Mouse (Mus musculus) midbrain, embryonic 14.5 days (tissue): ENCODE data around the gene Disc1. TPM values are rescaled to one million over a fixed set of nuclear protein-coding genes. Genes with fewer than 3 reads are reported as not detected.

Experiments
- ATAC-seq: fragments of 200-750 bp; cut with Nextera tagmentation; 2 replicates; pipeline ENCODE4 v1.8.0; 2017; ENCODE audit warnings: moderate number of reproducible peaks, moderate library complexity; ENCODE audit not compliant: low FRiP score, low TSS enrichment
- DNase-seq: peaks from one replicate; pipeline ENCODE4 v3.0.0-alpha.2; 2015
- H3K27ac ChIP-seq: fragments of 300-500 bp; sonication (generic); replicated peaks from 2 replicates; pipeline ENCODE4 v1.5.1; 2014; ENCODE audit warnings: mild to moderate bottlenecking, low read depth, low read length, moderate library complexity
- H3K27me3 ChIP-seq: fragments of 300-500 bp; sonication (generic); 2 replicates; pipeline ENCODE4 v1.6.1; 2014; ENCODE audit warnings: low read length, control low read depth, mixed read lengths; ENCODE audit not compliant: control insufficient read depth, insufficient read depth
- H3K36me3 ChIP-seq: fragments of 300-500 bp; sonication (generic); 2 replicates; pipeline ENCODE4 v1.6.1; 2014; ENCODE audit warnings: low read length, control low read depth; ENCODE audit not compliant: control insufficient read depth, insufficient read depth
- H3K4me1 ChIP-seq: fragments of 300-500 bp; sonication (generic); 2 replicates; pipeline ENCODE4 v1.6.1; 2014; ENCODE audit warnings: mild to moderate bottlenecking, antibody characterized with exemption, low read length, control low read depth; ENCODE audit not compliant: control insufficient read depth, insufficient read depth
- H3K4me2 ChIP-seq: fragments of 300-500 bp; sonication (generic); 2 replicates; pipeline ENCODE4 v1.6.1; 2014; ENCODE audit warnings: mild to moderate bottlenecking, low read length, moderate library complexity
- H3K4me3 ChIP-seq: fragments of 300-500 bp; sonication (generic); replicated peaks from 2 replicates; pipeline ENCODE4 v1.5.1; 2014; ENCODE audit warnings: low read depth, low read length
- H3K9ac ChIP-seq: fragments of 300-500 bp; sonication (generic); replicated peaks from 2 replicates; pipeline ENCODE4 v1.6.1; 2014; ENCODE audit warnings: mild to moderate bottlenecking, low read length, moderate library complexity
- H3K9me3 ChIP-seq: fragments of 300-500 bp; sonication (generic); 2 replicates; pipeline ENCODE4 v1.6.1; 2016; ENCODE audit warnings: low read length, control low read depth, mixed read lengths; ENCODE audit not compliant: control insufficient read depth
- WGBS: fragments of 180-500 bp; shearing (Covaris S2); extraction: QIAGEN DNeasy Blood & Tissue Kit; methylation state at CpG from one replicate; pipeline ENCODE4 v1.1.7; 2014; 5-methylcytosine and 5-hydroxymethylcytosine counted together
- polyA plus RNA-seq: library from polyadenylated mRNA; unstranded; fragments of >200 nt; fragmentation: Nextera tagmentation; extraction: Ambion mirVana; gene quantifications from 2 replicates; pipeline ENCODE4 v1.2.1, GENCODE M21; 2014

The Disc1 gene
- polyA plus RNA-seq, 1 experiment from 2014 or later, result 0.78 TPM

- Histone ChIP-seq H3K9ac (peak overlapping the region; percentile 62), H3K4me2 (peak overlapping the region; percentile 68), H3K9me3 (no peaks in the 10 kb centered on the region), H3K4me3 (peak overlapping the region; percentile 37), H3K27me3 (no peaks in the 10 kb centered on the region), H3K27ac (peak overlapping the region; percentile 99), H3K36me3 (no peaks in the 10 kb centered on the region), H3K4me1 (peaks cover 23% of the 10 kb centered on the region)
- DNase-seq (peak; percentile 98), ATAC-seq (peak; percentile 77)
- WGBS, result under 1% methylated on average over 23 of the region's 23 CpGs
These were observed 200.4 kb downstream of the Disc1 start for GRCm38 (mm10) chr8:125254188-125255005.

GRCm38 (mm10) chr8:125255006-125255685, 201.2 kb downstream of the Disc1 start:
- ATAC-seq (peak; percentile 79), DNase-seq (peak; percentile 90)
- Histone ChIP-seq H3K36me3 (no peaks in the 10 kb centered on the region), H3K9me3 (no peaks in the 10 kb centered on the region), H3K4me2 (peak overlapping the region; percentile 68), H3K27me3 (no peaks in the 10 kb centered on the region), H3K4me3 (peak overlapping the region; percentile 37), H3K4me1 (peaks cover 23% of the 10 kb centered on the region), H3K27ac (peak overlapping the region; percentile 99), H3K9ac (peak overlapping the region; percentile 62; the same call in 1 of the 2 replicates)
- 12% methylated on average over 11 of the region's 11 CpGs for WGBS

DNA sequence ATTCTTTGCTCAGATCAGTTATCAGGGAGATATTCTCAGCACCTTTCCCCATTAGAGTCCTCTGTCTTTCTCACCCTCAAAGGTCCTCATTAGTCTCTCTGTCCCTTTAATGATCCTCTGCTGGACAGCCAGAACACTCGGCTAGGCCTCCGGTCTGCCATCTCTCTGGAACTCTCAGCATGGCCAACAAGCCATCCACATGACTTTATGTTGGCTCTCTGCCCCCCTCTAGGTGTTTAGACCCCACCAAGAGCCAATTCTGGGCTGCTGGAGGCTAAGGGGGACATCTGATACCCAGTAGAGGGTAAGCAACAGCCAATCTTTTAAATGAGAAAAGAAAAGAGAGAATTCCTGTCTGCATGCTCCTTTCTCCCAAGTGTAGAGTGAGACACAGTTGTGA, 203.7 kb downstream of the Disc1 start:
- no peak overlapping the region for H3K27ac ChIP-seq
- H3K4me3 ChIP-seq, result no peak overlapping the region
- no peaks in the 10 kb centered on the region for H3K9me3 ChIP-seq
- no peak overlapping the region for H3K9ac ChIP-seq
- peaks cover 23% of the 10 kb centered on the region for H3K4me1 ChIP-seq
- 58% methylated on average over 2 of the region's 2 CpGs for WGBS
- H3K4me2 ChIP-seq, result no peak overlapping the region
- no peak for ATAC-seq
- no peaks in the 10 kb centered on the region; the same call in 1 of the 2 replicates for H3K27me3 ChIP-seq
- no peak for DNase-seq
- no peaks in the 10 kb centered on the region for H3K36me3 ChIP-seq

GRCm38 (mm10) chr8:125258806-125259500, 205.0 kb downstream of the Disc1 start:
- no peak for ATAC-seq
- no peak overlapping the region for H3K4me3 ChIP-seq
- H3K9me3 ChIP-seq, result no peaks in the 10 kb centered on the region
- DNase-seq, result no peak
- no peak overlapping the region for H3K4me2 ChIP-seq
- H3K27me3 ChIP-seq, result no peaks in the 10 kb centered on the region; the same call in 1 of the 2 replicates
- WGBS, result 78% methylated on average over 8 of the region's 8 CpGs
- no peaks in the 10 kb centered on the region for H3K36me3 ChIP-seq
- 0 out of 2 replicates have a peak overlapping the region, but pooled peaks have one; percentile 26 for H3K27ac ChIP-seq
- no peak overlapping the region for H3K9ac ChIP-seq
- H3K4me1 ChIP-seq, result peaks cover 14% of the 10 kb centered on the region

DNA sequence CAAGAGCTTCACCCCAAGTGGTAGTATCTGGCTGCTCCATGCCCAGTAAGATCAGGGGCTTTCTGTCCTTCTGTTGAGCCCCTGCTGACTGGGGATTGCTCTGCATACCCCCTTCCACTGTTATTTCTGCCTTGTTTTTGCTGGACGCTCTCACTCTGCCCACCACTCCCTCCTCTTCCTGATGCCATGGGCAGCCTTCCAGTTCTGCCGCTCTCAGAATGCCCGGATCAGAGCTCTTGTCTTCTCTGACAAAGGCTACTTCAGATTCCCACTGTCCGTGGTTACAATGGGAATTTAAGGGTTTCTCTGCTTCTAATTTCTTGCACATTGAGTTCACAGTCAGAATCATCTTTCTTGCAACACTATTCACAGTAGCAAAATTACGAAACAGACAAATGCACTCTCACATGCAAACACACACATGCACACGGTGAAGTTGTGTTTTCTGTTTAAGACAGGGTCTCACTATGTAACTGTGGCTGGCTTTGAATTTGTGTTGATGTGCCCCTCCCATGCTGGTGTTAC, 214.2 kb downstream of the Disc1 start:
- Histone ChIP-seq H3K36me3 (no peaks in the 10 kb centered on the region), H3K27me3 (no peaks in the 10 kb centered on the region), H3K4me1 (peaks cover 5% of the 10 kb centered on the region), H3K4me2 (no peak overlapping the region), H3K4me3 (no peak overlapping the region), H3K27ac (no peak overlapping the region), H3K9ac (no peak overlapping the region), H3K9me3 (no peaks in the 10 kb centered on the region)
- DNase-seq (peak; percentile 70), ATAC-seq (no peak)
- 49% methylated on average over 6 of the region's 6 CpGs for WGBS

DNA sequence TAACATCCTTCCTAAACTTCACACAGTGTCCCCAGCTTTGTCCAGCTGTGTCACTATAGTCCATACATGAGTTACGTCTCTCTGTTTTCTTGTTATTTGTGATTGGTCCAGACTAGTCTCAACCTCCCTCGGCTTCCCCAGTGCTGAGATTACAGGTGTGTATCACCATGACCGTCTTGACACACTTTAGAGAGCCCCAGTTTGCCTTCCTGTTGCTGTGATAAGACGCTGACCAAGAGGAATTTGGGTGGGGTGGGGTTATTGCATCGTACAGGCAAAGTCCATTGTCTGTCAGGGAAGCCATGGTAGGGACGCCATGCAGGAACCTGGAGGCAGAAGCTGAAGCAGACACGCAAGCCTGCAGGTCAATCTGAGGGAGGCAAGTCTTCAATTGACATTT, 216.3 kb downstream of the Disc1 start:
- Histone ChIP-seq H3K27me3 (no peaks in the 10 kb centered on the region), H3K27ac (no peak overlapping the region), H3K9ac (no peak overlapping the region), H3K4me2 (no peak overlapping the region), H3K4me3 (no peak overlapping the region), H3K36me3 (no peaks in the 10 kb centered on the region), H3K4me1 (peaks cover 5% of the 10 kb centered on the region), H3K9me3 (no peaks in the 10 kb centered on the region)
- WGBS, result 86% methylated on average over 7 of the region's 7 CpGs
- ATAC-seq (no peak), DNase-seq (no peak)

DNA sequence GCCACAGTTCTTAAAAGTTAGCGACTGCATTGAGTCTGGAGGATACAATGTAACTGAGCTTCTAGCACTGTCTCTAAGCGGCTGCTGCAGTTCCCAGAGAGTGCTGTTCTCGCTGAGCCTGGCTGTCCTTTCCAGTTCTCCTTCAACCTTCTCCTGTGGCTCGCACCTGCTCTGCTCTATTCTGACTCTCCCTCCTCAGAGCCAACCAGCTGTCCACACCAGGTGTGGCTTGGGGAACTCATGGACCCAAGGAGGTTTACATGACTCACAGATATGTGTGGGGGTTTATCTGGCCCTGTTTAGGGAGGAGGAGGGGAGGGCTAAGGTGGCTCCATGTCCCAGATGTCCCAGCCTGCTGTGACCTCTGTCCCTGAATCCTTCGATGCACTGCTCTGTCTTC, 217.4 kb downstream of the Disc1 start:
- no peak overlapping the region for H3K4me2 ChIP-seq
- peaks cover 5% of the 10 kb centered on the region for H3K4me1 ChIP-seq
- H3K36me3 ChIP-seq, result no peaks in the 10 kb centered on the region
- no peak overlapping the region for H3K4me3 ChIP-seq
- no peaks in the 10 kb centered on the region for H3K27me3 ChIP-seq
- no peak for DNase-seq
- H3K27ac ChIP-seq, result no peak overlapping the region
- 74% methylated on average over 5 of the region's 5 CpGs for WGBS
- no peak overlapping the region for H3K9ac ChIP-seq
- H3K9me3 ChIP-seq, result no peaks in the 10 kb centered on the region
- ATAC-seq, result no peak

GRCm38 (mm10) chr8:125272089-125272866, 218.3 kb downstream of the Disc1 start:
- no peaks in the 10 kb centered on the region for H3K36me3 ChIP-seq
- ATAC-seq, result no peak
- DNase-seq, result peak; percentile 50
- no peaks in the 10 kb centered on the region for H3K9me3 ChIP-seq
- WGBS, result 22% methylated on average over 13 of the region's 13 CpGs
- no peak overlapping the region for H3K27ac ChIP-seq
- H3K4me3 ChIP-seq, result no peak overlapping the region
- H3K27me3 ChIP-seq, result no peaks in the 10 kb centered on the region
- H3K9ac ChIP-seq, result no peak overlapping the region
- H3K4me2 ChIP-seq, result no peak overlapping the region
- peaks cover 9% of the 10 kb centered on the region for H3K4me1 ChIP-seq
